Mouse (Mus musculus): ENCODE data around the gene Serpinf1. TPM values are rescaled to one million over a fixed set of nuclear protein-coding genes. Genes with fewer than 3 reads are reported as not detected.

Gene Serpinf1
- polyA plus RNA-seq (2015; fragmentation: Nextera tagmentation; extraction: Ambion mirVana) = 44.9 and 47.7 TPM in 2 replicates

- no peak for DNase-seq (ENCODE audit: low spot score)
These were observed at the start of gene Serpinf1 for GRCm38 (mm10) chr11:75422013-75422792. Gene Serpinf1 (minus strand): TSS chr11:75422701.

DNA sequence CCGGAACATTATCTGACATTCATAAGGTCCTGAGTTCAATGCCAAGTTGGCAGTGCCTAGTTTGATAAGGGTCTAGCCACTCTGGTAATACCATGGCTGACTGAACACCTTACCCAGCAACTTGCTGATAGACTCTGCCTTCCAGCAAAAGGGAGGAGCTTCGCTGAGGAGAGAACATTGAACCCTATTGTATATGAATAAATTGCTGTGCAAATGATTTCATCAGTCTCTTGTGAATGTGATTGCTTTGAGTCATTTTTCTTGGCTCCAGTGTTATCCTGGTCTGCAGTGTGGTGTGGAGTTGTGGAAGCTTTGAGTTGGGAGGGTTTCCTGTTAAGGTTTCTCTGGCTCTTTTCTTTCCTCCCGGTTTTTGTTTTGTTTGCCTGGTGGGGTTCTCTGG lies 48.2 kb upstream of the Serpinf1 start:
- DNase-seq (ENCODE audit: low spot score) = no peak

DNA sequence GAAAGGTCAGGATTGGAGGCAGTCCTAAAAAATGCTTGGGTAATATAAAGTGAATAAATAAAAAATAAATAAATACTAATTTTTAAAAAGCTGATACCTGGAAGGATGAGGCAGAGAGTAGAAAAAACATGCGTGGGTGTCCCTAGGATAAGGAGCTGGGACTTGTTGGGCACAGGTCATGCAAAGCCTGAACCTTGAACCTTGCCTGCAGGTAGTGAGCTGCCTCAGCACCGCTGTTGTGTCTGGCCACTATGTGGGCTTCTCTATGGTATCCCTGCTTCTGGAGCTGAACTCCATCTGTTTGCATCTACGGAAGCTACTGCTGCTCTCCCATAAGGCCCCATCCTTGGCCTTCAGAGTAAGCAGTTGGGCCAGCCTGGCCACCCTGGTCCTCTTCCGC lies 46.8 kb upstream of the Serpinf1 start:
- DNase-seq (ENCODE audit: low spot score) = no peak

DNA sequence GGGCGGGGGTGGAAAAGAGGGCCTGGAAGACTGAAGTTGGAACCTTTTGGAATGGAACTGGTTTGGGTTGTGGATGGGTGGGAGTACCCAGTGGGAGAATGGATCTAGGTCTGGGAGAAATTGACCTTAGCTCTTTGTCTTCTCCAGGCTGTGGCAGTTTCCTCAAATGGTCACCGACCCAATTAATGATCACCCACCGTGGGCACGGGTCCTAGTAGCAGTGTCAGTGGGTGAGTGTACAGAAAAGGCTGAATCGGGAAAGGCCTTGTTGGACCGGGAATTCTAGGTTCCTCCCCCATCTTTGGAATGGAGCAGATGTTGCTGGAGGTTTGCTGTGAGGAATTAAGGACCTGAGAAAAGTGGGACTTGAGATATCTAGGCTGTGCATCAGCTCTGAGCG lies 45.9 kb upstream of the Serpinf1 start:
- no peak for DNase-seq (ENCODE audit: low spot score)

GRCm38 (mm10) chr11:75467512-75468215 lies 45.2 kb upstream of the Serpinf1 start:
- no peak for DNase-seq (ENCODE audit: low spot score)

DNA sequence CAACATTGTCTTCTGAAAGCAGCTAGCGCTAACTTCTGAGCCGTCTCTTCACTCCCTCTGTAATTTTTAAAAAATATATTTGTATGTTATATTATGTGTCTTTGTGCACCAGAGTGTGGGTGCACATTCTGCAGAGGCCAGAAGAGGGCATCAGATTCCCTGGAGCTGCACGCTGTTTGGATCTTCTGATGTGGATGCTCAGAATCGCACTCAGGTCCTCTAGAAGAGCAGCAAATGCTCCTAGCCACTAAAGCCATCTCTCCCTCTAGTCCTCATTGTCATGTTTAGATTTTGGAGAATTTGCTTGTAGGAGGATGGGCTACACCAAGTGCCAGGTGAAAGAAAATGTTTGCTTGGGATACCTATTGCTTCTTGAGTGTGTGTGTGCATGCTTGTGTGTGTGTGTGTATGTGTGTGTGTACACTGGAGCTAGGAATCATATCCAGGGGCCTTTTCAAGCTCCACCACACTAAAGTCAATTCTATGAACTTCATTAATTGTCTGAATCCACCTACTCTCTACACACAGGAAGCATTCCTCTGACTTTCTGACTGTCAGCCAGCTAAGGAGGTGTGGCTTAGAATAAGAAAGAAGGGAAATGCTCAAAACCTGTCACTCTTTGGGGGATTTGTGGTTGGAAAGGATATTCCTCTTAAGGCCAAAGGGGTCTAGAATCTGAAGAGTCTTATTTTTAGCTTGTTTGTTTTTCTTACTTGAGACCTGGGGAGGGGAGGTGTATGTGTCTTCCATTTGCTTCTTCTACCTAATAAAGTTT lies 44.4 kb upstream of the Serpinf1 start:
- no peak for DNase-seq (ENCODE audit: low spot score)

DNA sequence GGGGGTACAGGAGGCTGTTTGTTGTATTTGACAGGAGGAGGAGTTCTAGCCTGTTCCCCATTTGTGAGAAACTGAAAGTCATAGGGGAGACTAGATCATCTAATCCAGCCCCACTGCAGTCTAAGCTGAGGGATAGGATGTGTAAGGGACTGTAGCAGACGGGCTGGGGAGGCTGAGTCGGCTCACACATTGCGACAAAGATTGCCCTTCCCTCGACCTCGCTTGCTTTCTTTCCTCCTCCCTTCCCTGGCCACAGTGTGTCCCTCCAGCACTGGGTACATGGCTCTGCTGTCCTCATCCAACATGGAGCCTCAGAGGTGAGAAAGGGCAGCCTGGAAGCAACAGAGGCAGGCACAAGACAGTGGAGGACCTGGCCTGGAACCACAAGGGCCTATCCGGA lies 42.5 kb upstream of the Serpinf1 start:
- no peak for DNase-seq (ENCODE audit: low spot score)

DNA sequence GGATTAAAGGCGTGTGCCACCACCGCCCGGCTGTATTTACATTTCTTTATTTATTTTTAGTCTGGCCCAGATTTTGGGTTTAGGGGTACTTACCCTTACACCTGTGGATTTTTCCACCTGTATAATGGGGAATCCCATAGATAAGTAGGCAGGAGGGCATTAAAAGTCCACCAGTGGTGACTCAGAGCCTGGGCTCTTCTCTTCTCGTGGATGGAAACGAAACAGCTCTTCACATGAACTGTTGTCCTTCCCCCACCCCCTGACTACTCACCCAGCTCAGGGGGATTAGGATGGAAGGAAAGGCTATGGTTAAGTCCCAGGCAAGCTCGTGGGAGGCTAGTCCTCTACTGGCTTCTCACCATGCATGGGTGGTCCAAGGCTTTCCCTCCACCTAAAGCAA lies 41.9 kb upstream of the Serpinf1 start:
- DNase-seq (ENCODE audit: low spot score) = no peak

GRCm38 (mm10) chr11:75463624-75464023 lies 41.1 kb upstream of the Serpinf1 start:
- no peak for DNase-seq (ENCODE audit: low spot score)

DNA sequence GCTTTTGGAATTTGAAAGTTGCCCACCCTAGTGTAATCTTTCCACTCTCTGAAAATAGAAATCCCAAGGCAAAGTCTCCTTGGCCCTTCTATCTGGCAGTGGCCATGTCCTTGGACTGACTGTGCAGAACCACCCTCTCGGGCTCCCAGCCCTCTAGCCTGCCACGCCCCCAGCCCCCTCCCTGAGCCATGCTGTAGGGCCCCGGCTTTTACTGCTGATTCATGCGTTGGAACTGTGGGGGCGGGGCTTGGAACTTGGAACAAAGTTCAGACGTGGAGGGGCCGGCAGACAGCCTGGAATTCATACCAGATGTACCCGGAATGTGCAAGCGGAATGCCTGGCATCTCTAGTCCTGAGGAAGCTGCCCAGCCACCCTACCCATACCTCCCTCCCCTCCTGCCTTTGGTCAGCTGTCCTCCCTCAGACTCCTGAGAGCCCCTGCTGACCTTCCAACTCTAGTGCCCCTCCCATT lies 40.4 kb upstream of the Serpinf1 start:
- peak; percentile 56 for DNase-seq (ENCODE audit: low spot score)

- DNase-seq (ENCODE audit: low spot score) = no peak
These were observed 39.8 kb upstream of the Serpinf1 start for GRCm38 (mm10) chr11:75462253-75462783.

- no peak for DNase-seq (ENCODE audit: low spot score)
These were observed 39.3 kb upstream of the Serpinf1 start for GRCm38 (mm10) chr11:75461743-75462252.

- DNase-seq (ENCODE audit: low spot score) = peak; percentile 100
These were observed 38.6 kb upstream of the Serpinf1 start, which contains the start of gene Tlcd2 for GRCm38 (mm10) chr11:75460844-75461742. Gene Tlcd2 (plus strand): TSS chr11:75461715.

- peak; percentile 94 for DNase-seq (ENCODE audit: low spot score)
These were observed 37.8 kb upstream of the Serpinf1 start for GRCm38 (mm10) chr11:75460103-75460843.

GRCm38 (mm10) chr11:75459751-75460102 lies 37.2 kb upstream of the Serpinf1 start:
- DNase-seq (ENCODE audit: low spot score) = no peak

GRCm38 (mm10) chr11:75459141-75459711 lies 36.7 kb upstream of the Serpinf1 start:
- no peak for DNase-seq (ENCODE audit: low spot score)

DNA sequence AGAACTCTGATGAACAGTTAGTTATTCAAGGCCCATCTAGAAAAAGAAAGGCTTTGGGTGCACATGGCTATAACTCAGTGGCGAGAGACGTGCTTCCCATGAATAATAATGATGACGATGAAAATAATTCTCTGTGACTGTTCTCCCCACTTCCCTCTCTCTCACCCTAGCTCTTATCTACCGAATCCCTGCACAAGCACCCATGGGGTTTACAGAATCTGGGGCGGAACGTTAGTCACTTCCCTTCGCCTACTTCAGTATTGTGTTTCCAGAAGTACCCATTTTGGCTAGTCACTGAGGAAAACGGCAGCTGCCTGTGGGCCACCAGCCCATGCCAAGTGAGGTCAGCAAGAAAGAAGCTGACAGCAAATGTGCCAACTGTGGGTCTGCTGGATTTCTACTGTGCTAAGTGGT lies 36.1 kb upstream of the Serpinf1 start:
- no peak for DNase-seq (ENCODE audit: low spot score)

DNA sequence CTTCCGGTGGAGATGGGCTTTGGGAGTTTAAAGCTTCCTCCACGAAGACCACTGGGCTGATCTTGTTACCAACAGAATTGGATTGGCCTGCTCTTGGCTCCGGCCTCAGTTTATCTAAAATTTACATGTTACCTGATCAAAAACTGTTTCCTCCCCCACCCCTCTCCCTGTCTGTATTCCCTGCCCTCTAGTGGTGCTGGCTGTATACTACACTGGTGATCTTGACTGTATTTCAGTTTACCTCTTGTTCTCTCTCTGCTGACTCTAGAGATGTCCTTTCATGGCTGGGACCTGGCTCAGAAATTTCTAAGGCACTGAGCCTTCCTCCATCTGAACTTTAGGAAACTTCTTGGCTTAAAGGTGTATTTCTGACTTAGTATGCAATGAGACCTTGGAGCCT lies 35.7 kb upstream of the Serpinf1 start:
- DNase-seq (ENCODE audit: low spot score) = peak; percentile 69

- peak; percentile 75 for DNase-seq (ENCODE audit: low spot score)
These were observed 34.0 kb upstream of the Serpinf1 start for GRCm38 (mm10) chr11:75456440-75456871.

All from thymus, postnatal 0 days (tissue).